Mouse (Mus musculus): ENCODE measurements around the gene Sik1. TPM values are rescaled to one million over a fixed set of nuclear protein-coding genes. Genes with fewer than 3 reads are reported as not detected.
A peak's percentile ranks its signal among the peaks of the same experiment; 100 is the strongest.

Gene Sik1
- total RNA-seq, 2 experiments from 2014 or later, result 13.4 to 58.6 TPM

- intact Hi-C loops (cut with DNase I), result no loop called here
- no peak for TF ChIP-seq CTCF (IDR thresholded peaks at IDR 0.05)
- DNase-seq, result no peak
- H3K27ac ChIP-seq, result no peak overlapping the region
- no peak overlapping the region for H3K4me3 ChIP-seq
These were observed 8.6 kb downstream of the Sik1 start for GRCm38 (mm10) chr17:31846970-31847369.

- no peak overlapping the region for H3K4me3 ChIP-seq
- DNase-seq, result no peak
- no peak for TF ChIP-seq CTCF (IDR thresholded peaks at IDR 0.05)
- H3K27ac ChIP-seq, result no peak overlapping the region
- intact Hi-C loops (cut with DNase I), result no loop called here
These were observed 9.3 kb downstream of the Sik1 start for GRCm38 (mm10) chr17:31846352-31846751.

GRCm38 (mm10) chr17:31843891-31844290 lies 11.7 kb downstream of the Sik1 start:
- Histone ChIP-seq H3K4me3 (no peak overlapping the region), H3K27ac (peak overlapping the region; percentile 50)
- no peak for DNase-seq
- no peak for TF ChIP-seq CTCF (IDR thresholded peaks at IDR 0.05)
- intact Hi-C loops (cut with DNase I), result no loop called here

GRCm38 (mm10) chr17:31842930-31843822 lies 12.4 kb downstream of the Sik1 start:
- TF ChIP-seq CTCF (IDR thresholded peaks at IDR 0.05), result no peak
- DNase-seq, result no peak
- Histone ChIP-seq H3K4me3 (no peak overlapping the region), H3K27ac (peak overlapping the region; percentile 50)
- intact Hi-C loops (cut with DNase I), result no loop called here

- DNase-seq, result peak; percentile 61
- H3K4me3 ChIP-seq, result no peak overlapping the region
These were observed 13.6 kb downstream of the Sik1 start for GRCm38 (mm10) chr17:31841842-31842611.

GRCm38 (mm10) chr17:31841453-31841841 lies 14.2 kb downstream of the Sik1 start:
- no peak for DNase-seq
- Histone ChIP-seq H3K27ac (peak overlapping the region; percentile 50), H3K4me3 (no peak overlapping the region)
- intact Hi-C loops (cut with DNase I), result no loop called here
- TF ChIP-seq CTCF (IDR thresholded peaks at IDR 0.05), result no peak

More at GRCm38 (mm10) chr17:31841842-31842611, 13.6 kb downstream of the Sik1 start:
- peak overlapping the region; percentile 50 for H3K27ac ChIP-seq
- intact Hi-C loops (cut with DNase I), result no loop called here
- TF ChIP-seq CTCF (IDR thresholded peaks at IDR 0.05), result no peak

GRCm38 (mm10) chr17:31840423-31841003 lies 15.1 kb downstream of the Sik1 start:
- DNase-seq, result no peak
- intact Hi-C loops (cut with DNase I), result no loop called here

GRCm38 (mm10) chr17:31836772-31837171 lies 18.8 kb downstream of the Sik1 start:
- intact Hi-C loops (cut with DNase I), result no loop called here
- no peak for TF ChIP-seq CTCF (IDR thresholded peaks at IDR 0.05)
- peak; percentile 52 for DNase-seq
- Histone ChIP-seq H3K27ac (peak overlapping the region; percentile 74), H3K4me3 (no peak overlapping the region)

More at GRCm38 (mm10) chr17:31840423-31841003, 15.1 kb downstream of the Sik1 start:
- H3K27ac ChIP-seq, result no peak overlapping the region
- H3K4me3 ChIP-seq, result no peak overlapping the region
- TF ChIP-seq CTCF (IDR thresholded peaks at IDR 0.05), result no peak

GRCm38 (mm10) chr17:31836264-31836607 lies 19.4 kb downstream of the Sik1 start:
- TF ChIP-seq CTCF (IDR thresholded peaks at IDR 0.05), result no peak
- no peak for DNase-seq
- Histone ChIP-seq H3K27ac (peak overlapping the region; percentile 74), H3K4me3 (no peak overlapping the region)
- intact Hi-C loops (cut with DNase I), result no loop called here

GRCm38 (mm10) chr17:31835528-31836263 lies 19.9 kb downstream of the Sik1 start:
- intact Hi-C loops (cut with DNase I), result no loop called here
- no peak for TF ChIP-seq CTCF (IDR thresholded peaks at IDR 0.05)
- Histone ChIP-seq H3K4me3 (no peak overlapping the region), H3K27ac (peak overlapping the region; percentile 74)
- DNase-seq, result no peak

GRCm38 (mm10) chr17:31834320-31835065 lies 21.1 kb downstream of the Sik1 start:
- peak; percentile 63 for DNase-seq
- Histone ChIP-seq H3K27ac (peak overlapping the region; percentile 74), H3K4me3 (no peak overlapping the region)
- TF ChIP-seq CTCF (IDR thresholded peaks at IDR 0.05), result no peak
- intact Hi-C loops (cut with DNase I), result no loop called here

- H3K27ac ChIP-seq, result peak overlapping the region; percentile 74
- intact Hi-C loops (cut with DNase I), result no loop called here
- DNase-seq, result peak; percentile 56
These were observed 21.9 kb downstream of the Sik1 start for GRCm38 (mm10) chr17:31833752-31834151.

More at GRCm38 (mm10) chr17:31833752-31834151, 21.9 kb downstream of the Sik1 start:
- H3K4me3 ChIP-seq, result no peak overlapping the region
- TF ChIP-seq CTCF (IDR thresholded peaks at IDR 0.05), result no peak

Measured in gastrocnemius, adult 2 months (tissue).